Mouse (Mus musculus) kidney, embryonic 16.5 days (tissue): ENCODE data around the gene Pip5k1b. TPM values are rescaled to one million over a fixed set of nuclear protein-coding genes. Genes with fewer than 3 reads are reported as not detected.

Experiments
- ATAC-seq: fragments of 200-750 bp; cut with Nextera tagmentation; 2 replicates; pipeline ENCODE4 v1.8.0; 2017; ENCODE audit warnings: moderate TSS enrichment; ENCODE audit not compliant: low FRiP score, low TSS enrichment
- H3K27ac ChIP-seq: fragments of 300-500 bp; sonication (generic); 2 replicates; pipeline ENCODE4 v1.5.1; 2014; ENCODE audit warnings: low read length
- H3K27me3 ChIP-seq: fragments of 300-500 bp; sonication (generic); 2 replicates; pipeline ENCODE4 v1.6.1; 2014; ENCODE audit warnings: low read length, control low read depth, mixed read lengths; ENCODE audit not compliant: insufficient read depth
- H3K36me3 ChIP-seq: fragments of 300-500 bp; sonication (generic); 2 replicates; pipeline ENCODE4 v1.6.1; 2014; ENCODE audit warnings: low read length, control low read depth, mixed read lengths; ENCODE audit not compliant: insufficient read depth
- H3K4me1 ChIP-seq: fragments of 300-500 bp; sonication (generic); 2 replicates; pipeline ENCODE4 v1.6.1; 2014; ENCODE audit warnings: low read length, control low read depth, mixed read lengths; ENCODE audit not compliant: insufficient read depth
- H3K4me2 ChIP-seq: fragments of 300-500 bp; sonication (generic); replicated peaks from 2 replicates; pipeline ENCODE4 v1.6.1; 2014; ENCODE audit warnings: low read depth, low read length
- H3K4me3 ChIP-seq: fragments of 300-500 bp; sonication (generic); 2 replicates; pipeline ENCODE4 v1.5.1; 2014; ENCODE audit warnings: mild to moderate bottlenecking, low read length
- H3K9ac ChIP-seq: fragments of 300-500 bp; sonication (generic); replicated peaks from 2 replicates; pipeline ENCODE4 v1.6.1; 2014; ENCODE audit warnings: low read length
- H3K9me3 ChIP-seq: fragments of 300-500 bp; sonication (generic); 2 replicates; pipeline ENCODE4 v1.6.1; 2016; ENCODE audit warnings: low read length, control low read depth
- WGBS: fragments of 180-500 bp; shearing (Covaris S2); extraction: QIAGEN DNeasy Blood & Tissue Kit; methylation state at CpG from one replicate; pipeline ENCODE4 v1.1.7; 2014; 5-methylcytosine and 5-hydroxymethylcytosine counted together
- polyA plus RNA-seq: library from polyadenylated mRNA; unstranded; fragments of >200 nt; fragmentation: Nextera tagmentation; extraction: Ambion mirVana; gene quantifications from 2 replicates; pipeline ENCODE4 v1.2.1, GENCODE M21; 2015

Gene Pip5k1b
- polyA plus RNA-seq, result 2.1 and 2.2 TPM in 2 replicates

- H3K4me1 ChIP-seq, result peaks cover 32% of the 10 kb centered on the region
- peak; percentile 64 for ATAC-seq
- WGBS, result 0% methylated on average over 21 of the region's 39 CpGs
- peak within 1 kb of the TSS; percentile 46; the same call in 1 of the 2 replicates for H3K27ac ChIP-seq
- no peaks in the 10 kb centered on the region for H3K9me3 ChIP-seq
- no peaks in the 10 kb centered on the region for H3K36me3 ChIP-seq
- H3K9ac ChIP-seq, result peak within 1 kb of the TSS; percentile 85
- peak within 1 kb of the TSS; percentile 85 for H3K4me3 ChIP-seq
- H3K27me3 ChIP-seq, result peaks cover 2% of the 10 kb centered on the region; the same call in 1 of the 2 replicates
- H3K4me2 ChIP-seq, result peak within 1 kb of the TSS; percentile 95
Measured at GRCm38 (mm10) chr19:24555466-24555903, at the start of gene Pip5k1b. Pip5k1b (minus strand) TSS chr19:24555872.

- ATAC-seq, result no peak
- WGBS, result 39% methylated on average over 4 of the region's 4 CpGs
- H3K4me2 ChIP-seq, result no peak overlapping the region
Measured at GRCm38 (mm10) chr19:24604105-24604504, 48.4 kb upstream of the Pip5k1b start.

GRCm38 (mm10) chr19:24603431-24603830 is 47.8 kb upstream of the Pip5k1b start:
- Histone ChIP-seq H3K4me1 (no peaks in the 10 kb centered on the region), H3K4me2 (no peak overlapping the region), H3K4me3 (no peak overlapping the region), H3K36me3 (no peaks in the 10 kb centered on the region), H3K27ac (no peak overlapping the region), H3K9ac (no peak overlapping the region), H3K27me3 (no peaks in the 10 kb centered on the region), H3K9me3 (peaks cover 4% of the 10 kb centered on the region; the same call in 1 of the 2 replicates)
- no peak for ATAC-seq
- WGBS, result 90% methylated on average over 4 of the region's 4 CpGs

More at GRCm38 (mm10) chr19:24604105-24604504, 48.4 kb upstream of the Pip5k1b start:
- Histone ChIP-seq H3K27ac (no peak overlapping the region), H3K27me3 (no peaks in the 10 kb centered on the region), H3K4me1 (no peaks in the 10 kb centered on the region), H3K4me3 (no peak overlapping the region), H3K36me3 (no peaks in the 10 kb centered on the region), H3K9ac (no peak overlapping the region), H3K9me3 (peaks cover 4% of the 10 kb centered on the region; the same call in 1 of the 2 replicates)

GRCm38 (mm10) chr19:24586726-24587125 is 31.1 kb upstream of the Pip5k1b start:
- no peak overlapping the region for H3K4me2 ChIP-seq
- no peak overlapping the region for H3K27ac ChIP-seq
- H3K36me3 ChIP-seq, result no peaks in the 10 kb centered on the region
- no peak overlapping the region for H3K4me3 ChIP-seq
- H3K27me3 ChIP-seq, result no peaks in the 10 kb centered on the region
- ATAC-seq, result no peak
- H3K9me3 ChIP-seq, result no peaks in the 10 kb centered on the region
- no peak overlapping the region for H3K9ac ChIP-seq
- H3K4me1 ChIP-seq, result no peaks in the 10 kb centered on the region
- WGBS, result 36% methylated on average over 2 of the region's 2 CpGs

GRCm38 (mm10) chr19:24585171-24585570 is 29.5 kb upstream of the Pip5k1b start:
- 93% methylated on average over 5 of the region's 5 CpGs for WGBS
- no peaks in the 10 kb centered on the region for H3K9me3 ChIP-seq
- H3K27me3 ChIP-seq, result no peaks in the 10 kb centered on the region
- no peak for ATAC-seq
- H3K9ac ChIP-seq, result no peak overlapping the region
- no peak overlapping the region for H3K4me3 ChIP-seq
- no peaks in the 10 kb centered on the region for H3K4me1 ChIP-seq
- H3K4me2 ChIP-seq, result no peak overlapping the region
- no peak overlapping the region for H3K27ac ChIP-seq
- H3K36me3 ChIP-seq, result no peaks in the 10 kb centered on the region

GRCm38 (mm10) chr19:24583956-24584355 is 28.3 kb upstream of the Pip5k1b start:
- Histone ChIP-seq H3K4me2 (no peak overlapping the region), H3K27ac (no peak overlapping the region), H3K4me1 (no peaks in the 10 kb centered on the region), H3K9ac (no peak overlapping the region), H3K27me3 (no peaks in the 10 kb centered on the region), H3K9me3 (no peaks in the 10 kb centered on the region), H3K4me3 (no peak overlapping the region), H3K36me3 (no peaks in the 10 kb centered on the region)
- no peak for ATAC-seq
- 83% methylated on average over 8 of the region's 8 CpGs for WGBS

- Histone ChIP-seq H3K36me3 (no peaks in the 10 kb centered on the region), H3K27ac (no peak overlapping the region), H3K4me2 (no peak overlapping the region), H3K4me3 (no peak overlapping the region), H3K9ac (no peak overlapping the region), H3K9me3 (no peaks in the 10 kb centered on the region), H3K4me1 (no peaks in the 10 kb centered on the region), H3K27me3 (no peaks in the 10 kb centered on the region)
- no peak for ATAC-seq
- WGBS, result 90% methylated on average over 13 of the region's 13 CpGs
Measured at GRCm38 (mm10) chr19:24576125-24576524, 20.5 kb upstream of the Pip5k1b start.

- Histone ChIP-seq H3K9ac (no peak overlapping the region), H3K27me3 (no peaks in the 10 kb centered on the region), H3K4me3 (no peak overlapping the region), H3K4me1 (no peaks in the 10 kb centered on the region), H3K4me2 (no peak overlapping the region), H3K36me3 (no peaks in the 10 kb centered on the region), H3K27ac (no peak overlapping the region), H3K9me3 (no peaks in the 10 kb centered on the region)
- no peak for ATAC-seq
- 44% methylated on average over 7 of the region's 7 CpGs for WGBS
Measured at GRCm38 (mm10) chr19:24571756-24572181, 16.1 kb upstream of the Pip5k1b start.

GRCm38 (mm10) chr19:24570969-24571368 is 15.3 kb upstream of the Pip5k1b start:
- WGBS, result 78% methylated on average over 8 of the region's 8 CpGs
- no peak overlapping the region for H3K4me2 ChIP-seq
- ATAC-seq, result no peak
- H3K36me3 ChIP-seq, result no peaks in the 10 kb centered on the region
- H3K4me1 ChIP-seq, result no peaks in the 10 kb centered on the region
- no peak overlapping the region for H3K27ac ChIP-seq
- no peaks in the 10 kb centered on the region for H3K27me3 ChIP-seq
- no peak overlapping the region for H3K4me3 ChIP-seq
- no peaks in the 10 kb centered on the region for H3K9me3 ChIP-seq
- H3K9ac ChIP-seq, result no peak overlapping the region

- H3K4me1 ChIP-seq, result peaks cover 32% of the 10 kb centered on the region
- peak overlapping the region; percentile 85 for H3K4me3 ChIP-seq
- peak overlapping the region; percentile 95 for H3K4me2 ChIP-seq
- H3K27me3 ChIP-seq, result peaks cover 2% of the 10 kb centered on the region; the same call in 1 of the 2 replicates
- H3K9ac ChIP-seq, result no peak overlapping the region; the same call in 1 of the 2 replicates
- H3K9me3 ChIP-seq, result no peaks in the 10 kb centered on the region
- no peaks in the 10 kb centered on the region for H3K36me3 ChIP-seq
- ATAC-seq, result peak; percentile 44; the same call in 1 of the 2 replicates
- no peak overlapping the region for H3K27ac ChIP-seq
- under 1% methylated on average over 11 of the region's 11 CpGs for WGBS
Measured at GRCm38 (mm10) chr19:24557456-24557855, 1.8 kb upstream of the Pip5k1b start.
